Mouse (Mus musculus): ENCODE measurements around the gene Wdr1. TPM values are rescaled to one million over a fixed set of nuclear protein-coding genes. Genes with fewer than 3 reads are reported as not detected.
"Not testable (repeated sequence)": the region's sequence is repeated elsewhere in the genome, so short reads cannot be mapped to it uniquely, and the experiment has no call there.

The Wdr1 gene
- 186 and 194 TPM in 2 replicates for polyA plus RNA-seq (2014; fragmentation: Nextera tagmentation; extraction: Ambion mirVana)

- 89% methylated on average over 2 of the region's 2 CpGs for WGBS
- H3K9ac ChIP-seq (replicated peaks; ENCODE audit: low read length), result peak within 1 kb of the TSS; percentile 78
Measured at GRCm38 (mm10) chr5:38563121-38563520, at the start of gene Wdr1. Gene Wdr1, minus strand, starts transcription at chr5:38563221.

GRCm38 (mm10) chr5:38611118-38611517, 48.1 kb upstream of the Wdr1 start:
- DNase-seq, result no peak
- Histone ChIP-seq H3K27me3 (ENCODE audit: control insufficient read depth, insufficient read depth, low read length) (no peaks in the 10 kb centered on the region), H3K27ac (replicated peaks; ENCODE audit: low read depth, low read length) (no peak overlapping the region), H3K9ac (replicated peaks; ENCODE audit: low read length) (no peak overlapping the region), H3K4me2 (ENCODE audit: low read length) (no peak overlapping the region), H3K4me3 (replicated peaks; ENCODE audit: low read depth, low read length) (no peak overlapping the region), H3K36me3 (ENCODE audit: control insufficient read depth, insufficient read depth, low read length) (no peaks in the 10 kb centered on the region), H3K4me1 (ENCODE audit: control insufficient read depth, insufficient read depth, low read length) (no peaks in the 10 kb centered on the region), H3K9me3 (ENCODE audit: control insufficient read depth, low read length) (no peaks in the 10 kb centered on the region)
- 93% methylated on average over 3 of the region's 3 CpGs for WGBS
- no peak for ATAC-seq (ENCODE audit: low FRiP score, low TSS enrichment)

More at GRCm38 (mm10) chr5:38563121-38563520, at the start of gene Wdr1:
- Histone ChIP-seq H3K4me2 (ENCODE audit: low read length) (peak within 1 kb of the TSS; percentile 87), H3K9me3 (ENCODE audit: control insufficient read depth, low read length) (no peaks in the 10 kb centered on the region), H3K27me3 (ENCODE audit: control insufficient read depth, insufficient read depth, low read length) (no peaks in the 10 kb centered on the region), H3K4me3 (replicated peaks; ENCODE audit: low read depth, low read length) (peak within 1 kb of the TSS; percentile 96), H3K4me1 (ENCODE audit: control insufficient read depth, insufficient read depth, low read length) (peaks cover 15% of the 10 kb centered on the region), H3K36me3 (ENCODE audit: control insufficient read depth, insufficient read depth, low read length) (peaks cover 14% of the 10 kb centered on the region), H3K27ac (replicated peaks; ENCODE audit: low read depth, low read length) (peak within 1 kb of the TSS; percentile 89)
- DNase-seq (no peak), ATAC-seq (ENCODE audit: low FRiP score, low TSS enrichment) (no peak)

DNA sequence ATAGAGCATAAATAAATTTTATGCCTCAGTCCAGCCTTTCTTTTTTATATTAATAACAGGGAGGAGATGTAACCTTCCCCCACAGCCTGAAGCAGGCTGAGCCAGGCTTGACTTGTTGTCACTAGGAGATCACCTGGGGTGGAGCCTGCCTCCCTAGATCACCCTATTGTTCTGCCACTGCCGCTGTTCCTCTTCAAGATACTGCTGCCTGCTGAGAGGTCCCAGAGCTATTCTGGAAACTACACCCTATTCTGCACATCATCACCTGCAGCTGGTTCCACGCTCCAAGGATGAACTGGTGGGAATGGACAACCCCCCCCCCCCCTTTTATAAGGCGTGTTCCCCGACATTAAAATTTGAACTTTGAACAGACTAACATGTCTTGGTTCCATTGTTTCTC, 45.2 kb upstream of the Wdr1 start:
- H3K4me3 ChIP-seq (replicated peaks; ENCODE audit: low read depth, low read length); DNase-seq; ATAC-seq (ENCODE audit: low FRiP score, low TSS enrichment); H3K9me3 ChIP-seq (ENCODE audit: control insufficient read depth, low read length); H3K36me3 ChIP-seq (ENCODE audit: control insufficient read depth, insufficient read depth, low read length); H3K4me2 ChIP-seq (ENCODE audit: low read length); H3K27me3 ChIP-seq (ENCODE audit: control insufficient read depth, insufficient read depth, low read length); H3K27ac ChIP-seq (replicated peaks; ENCODE audit: low read depth, low read length); H3K9ac ChIP-seq (replicated peaks; ENCODE audit: low read length); H3K4me1 ChIP-seq (ENCODE audit: control insufficient read depth, insufficient read depth, low read length): not testable (repeated sequence)
- 78% methylated on average over 4 of the region's 4 CpGs for WGBS

GRCm38 (mm10) chr5:38598647-38599304, 35.8 kb upstream of the Wdr1 start:
- Histone ChIP-seq H3K36me3 (ENCODE audit: control insufficient read depth, insufficient read depth, low read length) (no peaks in the 10 kb centered on the region), H3K9me3 (ENCODE audit: control insufficient read depth, low read length) (no peaks in the 10 kb centered on the region), H3K27ac (replicated peaks; ENCODE audit: low read depth, low read length) (no peak overlapping the region), H3K9ac (replicated peaks; ENCODE audit: low read length) (no peak overlapping the region), H3K4me3 (replicated peaks; ENCODE audit: low read depth, low read length) (peak overlapping the region; percentile 25), H3K4me2 (ENCODE audit: low read length) (peak overlapping the region; percentile 50), H3K27me3 (ENCODE audit: control insufficient read depth, insufficient read depth, low read length) (no peaks in the 10 kb centered on the region), H3K4me1 (ENCODE audit: control insufficient read depth, insufficient read depth, low read length) (no peaks in the 10 kb centered on the region)
- 50% methylated on average over 11 of the region's 11 CpGs for whole genome bisulfite sequencing
- DNase-seq, result peak; percentile 28
- ATAC-seq (ENCODE audit: low FRiP score, low TSS enrichment), result no peak

- H3K9me3 ChIP-seq (ENCODE audit: control insufficient read depth, low read length), result no peaks in the 10 kb centered on the region
- H3K27ac ChIP-seq (replicated peaks; ENCODE audit: low read depth, low read length), result no peak overlapping the region
- no peaks in the 10 kb centered on the region for H3K27me3 ChIP-seq (ENCODE audit: control insufficient read depth, insufficient read depth, low read length)
- no peak overlapping the region for H3K4me2 ChIP-seq (ENCODE audit: low read length)
- H3K4me1 ChIP-seq (ENCODE audit: control insufficient read depth, insufficient read depth, low read length), result no peaks in the 10 kb centered on the region
- DNase-seq (no peak), ATAC-seq (ENCODE audit: low FRiP score, low TSS enrichment) (no peak)
- 78% methylated on average over 9 of the region's 9 CpGs for WGBS
- H3K4me3 ChIP-seq (replicated peaks; ENCODE audit: low read depth, low read length), result no peak overlapping the region
- no peaks in the 10 kb centered on the region for H3K36me3 ChIP-seq (ENCODE audit: control insufficient read depth, insufficient read depth, low read length)
- no peak overlapping the region for H3K9ac ChIP-seq (replicated peaks; ENCODE audit: low read length)
Measured at GRCm38 (mm10) chr5:38588924-38589323, 25.9 kb upstream of the Wdr1 start.

DNA sequence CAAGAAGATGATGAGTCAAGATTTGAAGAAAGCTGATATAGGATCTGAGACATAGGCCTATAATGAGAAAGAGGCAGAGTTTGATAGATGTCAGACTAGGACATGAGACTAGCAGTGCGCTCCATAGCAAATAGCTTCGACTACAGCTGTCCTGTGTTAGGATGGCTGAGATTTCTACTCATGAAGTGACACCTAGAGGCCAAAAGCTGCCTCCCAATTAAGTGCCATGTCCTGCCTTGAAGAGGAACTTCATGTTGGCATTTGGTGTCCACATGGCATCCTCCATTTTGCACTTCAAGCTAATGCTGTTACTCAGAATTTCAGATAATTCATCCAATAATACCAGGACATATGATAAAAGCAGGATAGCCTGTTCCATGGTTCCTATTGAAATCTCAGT, 22.4 kb upstream of the Wdr1 start:
- H3K9ac ChIP-seq (replicated peaks; ENCODE audit: low read length), result no peak overlapping the region
- no peaks in the 10 kb centered on the region for H3K27me3 ChIP-seq (ENCODE audit: control insufficient read depth, insufficient read depth, low read length)

DNA sequence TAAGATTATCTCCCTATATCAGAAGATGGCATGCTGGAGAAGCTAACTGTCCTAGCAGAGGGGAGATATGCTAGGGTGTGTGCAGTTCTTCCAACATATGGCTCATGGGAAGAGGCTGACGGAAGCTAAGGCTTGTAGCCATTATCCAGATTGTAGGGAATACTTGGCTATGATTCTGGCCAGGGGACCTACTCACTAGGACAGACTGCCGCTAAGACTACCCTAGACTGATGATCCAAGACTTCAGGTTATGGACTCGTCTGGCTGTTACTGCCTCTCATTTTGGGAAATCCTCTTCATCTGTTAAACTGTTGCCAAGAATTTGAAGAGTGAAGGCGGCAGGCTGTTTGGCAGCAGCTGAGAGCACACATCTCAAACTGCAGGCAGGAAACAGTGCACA, 20.0 kb upstream of the Wdr1 start:
- Histone ChIP-seq H3K4me2 (ENCODE audit: low read length) (no peak overlapping the region), H3K27ac (replicated peaks; ENCODE audit: low read depth, low read length) (no peak overlapping the region), H3K27me3 (ENCODE audit: control insufficient read depth, insufficient read depth, low read length) (no peaks in the 10 kb centered on the region), H3K4me3 (replicated peaks; ENCODE audit: low read depth, low read length) (no peak overlapping the region), H3K4me1 (ENCODE audit: control insufficient read depth, insufficient read depth, low read length) (no peaks in the 10 kb centered on the region), H3K9me3 (ENCODE audit: control insufficient read depth, low read length) (no peaks in the 10 kb centered on the region), H3K36me3 (ENCODE audit: control insufficient read depth, insufficient read depth, low read length) (no peaks in the 10 kb centered on the region), H3K9ac (replicated peaks; ENCODE audit: low read length) (no peak overlapping the region)
- DNase-seq (no peak), ATAC-seq (ENCODE audit: low FRiP score, low TSS enrichment) (no peak)
- WGBS, result 87% methylated on average over 4 of the region's 4 CpGs

More for the DNA sequence above, 22.4 kb upstream of the Wdr1 start:
- H3K4me3 ChIP-seq (replicated peaks; ENCODE audit: low read depth, low read length), result no peak overlapping the region
- no peaks in the 10 kb centered on the region for H3K9me3 ChIP-seq (ENCODE audit: control insufficient read depth, low read length)
- no peaks in the 10 kb centered on the region for H3K4me1 ChIP-seq (ENCODE audit: control insufficient read depth, insufficient read depth, low read length)
- 94% methylated on average over 2 of the region's 2 CpGs for WGBS
- no peak for ATAC-seq (ENCODE audit: low FRiP score, low TSS enrichment)
- H3K36me3 ChIP-seq (ENCODE audit: control insufficient read depth, insufficient read depth, low read length), result no peaks in the 10 kb centered on the region
- H3K4me2 ChIP-seq (ENCODE audit: low read length), result no peak overlapping the region
- DNase-seq, result no peak
- H3K27ac ChIP-seq (replicated peaks; ENCODE audit: low read depth, low read length), result no peak overlapping the region

DNA sequence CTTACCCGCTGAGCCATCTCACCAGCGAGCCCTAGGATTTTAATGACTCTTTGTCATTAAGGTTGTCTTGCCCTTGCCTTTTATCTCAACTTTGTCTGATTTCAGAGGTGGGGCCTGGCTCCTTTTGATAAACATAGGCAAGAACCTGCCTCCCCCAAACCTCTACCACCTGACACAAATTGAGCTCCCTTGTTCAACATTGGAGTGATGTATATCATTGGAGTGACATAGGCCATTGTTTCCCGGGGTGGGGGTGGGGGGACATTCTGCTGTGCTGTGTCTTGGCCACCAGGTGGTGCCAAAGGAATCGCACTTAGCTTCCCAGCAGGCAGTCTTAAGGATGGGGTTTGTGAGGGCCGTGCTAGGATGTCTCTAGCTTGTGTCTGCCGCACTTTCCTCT, 17.7 kb upstream of the Wdr1 start:
- ATAC-seq (ENCODE audit: low FRiP score, low TSS enrichment) (peak; percentile 55; the same call in 1 of the 2 replicates), DNase-seq (peak; percentile 58)
- 33% methylated on average over 6 of the region's 6 CpGs for WGBS
- Histone ChIP-seq H3K4me1 (ENCODE audit: control insufficient read depth, insufficient read depth, low read length) (no peaks in the 10 kb centered on the region), H3K27me3 (ENCODE audit: control insufficient read depth, insufficient read depth, low read length) (no peaks in the 10 kb centered on the region), H3K4me3 (replicated peaks; ENCODE audit: low read depth, low read length) (no peak overlapping the region), H3K9ac (replicated peaks; ENCODE audit: low read length) (no peak overlapping the region), H3K4me2 (ENCODE audit: low read length) (no peak overlapping the region), H3K27ac (replicated peaks; ENCODE audit: low read depth, low read length) (no peak overlapping the region), H3K9me3 (ENCODE audit: control insufficient read depth, low read length) (no peaks in the 10 kb centered on the region), H3K36me3 (ENCODE audit: control insufficient read depth, insufficient read depth, low read length) (no peaks in the 10 kb centered on the region)

- no peak overlapping the region for H3K9ac ChIP-seq (replicated peaks; ENCODE audit: low read length)
- no peaks in the 10 kb centered on the region for H3K27me3 ChIP-seq (ENCODE audit: control insufficient read depth, insufficient read depth, low read length)
- 74% methylated on average over 2 of the region's 2 CpGs for WGBS
- H3K9me3 ChIP-seq (ENCODE audit: control insufficient read depth, low read length), result no peaks in the 10 kb centered on the region
- no peaks in the 10 kb centered on the region for H3K36me3 ChIP-seq (ENCODE audit: control insufficient read depth, insufficient read depth, low read length)
- no peak overlapping the region for H3K4me3 ChIP-seq (replicated peaks; ENCODE audit: low read depth, low read length)
- ATAC-seq (ENCODE audit: low FRiP score, low TSS enrichment), result no peak
- no peak overlapping the region for H3K27ac ChIP-seq (replicated peaks; ENCODE audit: low read depth, low read length)
- peak; percentile 41 for DNase-seq
- H3K4me2 ChIP-seq (ENCODE audit: low read length), result no peak overlapping the region
- no peaks in the 10 kb centered on the region for H3K4me1 ChIP-seq (ENCODE audit: control insufficient read depth, insufficient read depth, low read length)
Measured at GRCm38 (mm10) chr5:38570876-38571275, 7.9 kb upstream of the Wdr1 start.

Measured in midbrain, embryonic 14.5 days (tissue).